Mouse (Mus musculus): ENCODE data around the gene Ift46.

DNA sequence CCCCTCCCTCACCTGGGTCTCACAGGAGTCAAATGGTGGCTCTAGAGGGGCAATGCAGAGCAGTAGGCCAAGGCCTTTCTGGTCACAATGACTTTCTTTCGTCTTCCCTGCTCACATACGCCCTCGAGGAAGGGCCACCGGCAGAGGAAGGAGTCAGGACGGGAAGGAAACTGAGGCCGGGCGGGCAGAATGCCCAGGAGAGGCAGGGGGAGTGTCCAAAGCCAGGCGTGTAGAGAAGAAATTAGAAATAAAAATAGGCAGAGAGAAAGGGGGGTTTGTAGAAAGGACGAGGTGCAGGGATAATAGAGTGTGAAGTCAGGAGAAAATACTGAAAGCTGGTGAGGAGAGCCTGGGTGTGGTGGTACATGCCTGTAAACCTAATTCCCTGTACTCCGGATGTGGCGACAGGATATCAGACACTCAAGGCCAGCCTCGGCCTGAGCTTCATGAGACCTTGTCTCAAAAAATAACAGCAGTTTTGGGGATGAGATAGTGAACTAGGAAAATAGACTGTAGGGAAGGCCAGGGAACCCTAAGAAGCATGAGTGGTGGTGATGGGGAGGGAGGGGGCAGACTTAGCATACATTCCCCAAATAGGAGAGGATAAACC lies 34.7 kb upstream of the Ift46 start:
- TF ChIP-seq CTCF (IDR thresholded peaks at IDR 0.05 in 2 of 3, conservative IDR thresholded peaks at IDR 0.05 in 1 of 3; ENCODE audit: control insufficient read depth in 1 of 3, insufficient read depth in 1 of 3, low read depth in 2 of 3, low read length in 3 of 3, poor library complexity in 1 of 3, severe bottlenecking in 1 of 3) (no peak), RCOR1 (IDR thresholded peaks at IDR 0.05; ENCODE audit: low read depth, low read length) (peak; percentile 51; the same call in 1 of the 2 replicates), EP300 (IDR thresholded peaks at IDR 0.05; ENCODE audit: low read depth in 1 of 2, low read length in 2 of 2) (peak; percentile 16 to 51; a peak in 2 of 4 replicates), BHLHE40 (IDR thresholded peaks at IDR 0.05; ENCODE audit: borderline replicate concordance, low read depth, low read length) (no peak), POLR2A (IDR thresholded peaks at IDR 0.05; ENCODE audit: control insufficient read depth in 1 of 2, insufficient read depth in 1 of 2, low read depth in 1 of 2, low read length in 2 of 2, poor library complexity in 1 of 2) (no peak), USF1 (IDR thresholded peaks at IDR 0.05; ENCODE audit: low read depth, low read length) (no peak), TAL1 (IDR thresholded peaks at IDR 0.05; ENCODE audit: low read length) (no peak), MAFK (IDR thresholded peaks at IDR 0.05; ENCODE audit: borderline replicate concordance, low read depth, low read length) (no peak), NELFE (IDR thresholded peaks at IDR 0.05; ENCODE audit: low read depth, low read length) (peak; percentile 19; the same call in 1 of the 2 replicates), ZMIZ1 (IDR thresholded peaks at IDR 0.05; ENCODE audit: low read depth, low read length) (no peak), GATA1 (IDR thresholded peaks at IDR 0.05; ENCODE audit: low read depth, low read length) (no peak), MEF2A (IDR thresholded peaks at IDR 0.05; ENCODE audit: extremely low read depth, insufficient replicate concordance, low read depth, low read length, poor library complexity, severe bottlenecking) (no peak)
